Mouse (Mus musculus) erythroid progenitor cell, adult 5-6 weeks (primary cell): ENCODE measurements around the gene Ucp3. TPM values are rescaled to one million over a fixed set of nuclear protein-coding genes. Genes with fewer than 3 reads are reported as not detected.

ENCODE experiments used
- ATAC-seq: replicated peaks from 2 replicates; pipeline ENCODE4 v1.8.0; 2016; ENCODE audit warnings: moderate number of reproducible peaks, mild to moderate bottlenecking, moderate TSS enrichment, inconsistent platforms; ENCODE audit not compliant: poor library complexity, low FRiP score, severe bottlenecking
- total RNA-seq, 2 experiments: library from RNA; stranded (forward) in 1 of 2; stranded (reverse) in 1 of 2; fragments of 150-400 nt in 1 of 2; fragments of 186-747, 209-891 nt in 1 of 2; gene quantifications; 2 replicates each; pipeline versions ENCODE4 v1.2.3 to v1.2.4; 2015 to 2017; ENCODE audit warnings: low replicate concordance in 2 of 2

Gene Ucp3
- total RNA-seq, 2 experiments from 2014 or later = not detected

GRCm38 (mm10) chr7:100497402-100497801, 24.6 kb downstream of the Ucp3 start:
- ATAC-seq = no peak

GRCm38 (mm10) chr7:100497982-100498381, 25.2 kb downstream of the Ucp3 start:
- ATAC-seq = no peak

GRCm38 (mm10) chr7:100499465-100499864, 26.7 kb downstream of the Ucp3 start:
- no peak for ATAC-seq

- peak; percentile 16 for ATAC-seq
Measured at GRCm38 (mm10) chr7:100500276-100500977, 27.6 kb downstream of the Ucp3 start.

- peak; percentile 6; the same call in 1 of the 2 replicates for ATAC-seq
Measured at GRCm38 (mm10) chr7:100501027-100501843, 28.4 kb downstream of the Ucp3 start.

- no peak for ATAC-seq
Measured at GRCm38 (mm10) chr7:100501844-100502373, 29.1 kb downstream of the Ucp3 start.

- peak; percentile 10; the same call in 1 of the 2 replicates for ATAC-seq
Measured at GRCm38 (mm10) chr7:100502374-100502922, 29.7 kb downstream of the Ucp3 start.

GRCm38 (mm10) chr7:100503076-100503475, 30.3 kb downstream of the Ucp3 start:
- peak; percentile 23 for ATAC-seq

GRCm38 (mm10) chr7:100504740-100505487, 32.1 kb downstream of the Ucp3 start:
- no peak for ATAC-seq

- no peak for ATAC-seq
Measured at GRCm38 (mm10) chr7:100506494-100506893, 33.7 kb downstream of the Ucp3 start.

GRCm38 (mm10) chr7:100508670-100509069, 35.9 kb downstream of the Ucp3 start:
- no peak for ATAC-seq

GRCm38 (mm10) chr7:100511602-100512001, 38.8 kb downstream of the Ucp3 start:
- no peak for ATAC-seq

GRCm38 (mm10) chr7:100514573-100514972, 41.8 kb downstream of the Ucp3 start, which contains the start of gene Dnajb13:
Gene Dnajb13, minus strand, starts transcription at chr7:100514960.
- ATAC-seq = no peak

GRCm38 (mm10) chr7:100520204-100520603, 47.4 kb downstream of the Ucp3 start:
- ATAC-seq = no peak

- ATAC-seq = peak; percentile 93
Measured at GRCm38 (mm10) chr7:100520663-100521285, 48.0 kb downstream of the Ucp3 start.

- ATAC-seq = no peak
Measured at GRCm38 (mm10) chr7:100522222-100522621, 49.4 kb downstream of the Ucp3 start.

GRCm38 (mm10) chr7:100524669-100525068, 51.9 kb downstream of the Ucp3 start:
- ATAC-seq = no peak

- no peak for ATAC-seq
Measured at GRCm38 (mm10) chr7:100530766-100531165, 58.0 kb downstream of the Ucp3 start.

- ATAC-seq = no peak
Measured at GRCm38 (mm10) chr7:100533503-100533902, 60.7 kb downstream of the Ucp3 start.
